ENCODE assay signal across 15 mouse cellular contexts in genomic region chr5:64102717-64103075, GRCm38 (mm10). TPM values are rescaled to one million over a fixed set of nuclear protein-coding genes. Genes with fewer than 3 reads are reported as not detected.
DNase-seq lines count a peak whose midpoint lies in the region; ATAC-seq lines count a peak whose summit lies in the region.
"Had no signal": no experiment of that assay in that cellular context is flagged by ENCODE, and none has a peak within 500 bp of the region (broad histone marks: within the 10 kb centered on the region; RNA-seq: fewer than 3 reads in every experiment).

No protein-coding gene starts in this region.

- no peaks in the 10 kb centered on the region; the same call in 1 of the 2 replicates for H3K4me1 ChIP-seq in liver, embryonic 16.5 days (ENCODE audit: control insufficient read depth, low read depth, low read length)
- H3K4me1 ChIP-seq: embryonic facial prominence, embryonic 12.5 days; forebrain, embryonic 12.5 days had no signal

- no peaks in the 10 kb centered on the region for H3K9me3 ChIP-seq in liver, embryonic 16.5 days (replicated peaks; ENCODE audit: control insufficient read depth, low read length)
- H3K9me3 ChIP-seq: embryonic facial prominence, embryonic 12.5 days; forebrain, embryonic 12.5 days had no signal

- ATAC-seq in activated CD4-positive, CD25-positive, alpha-beta regulatory T cell, adult 4 months = peak; percentile 83
- ATAC-seq in liver, embryonic 16.5 days (ENCODE audit: low read depth) = peak; percentile 39; the same call in 1 of the 2 replicates

- peak overlapping the region; percentile 9; the same call in 1 of the 2 replicates for H3K4me2 ChIP-seq in liver, embryonic 16.5 days (ENCODE audit: low read depth, low read length)
- H3K4me2 ChIP-seq: embryonic facial prominence, embryonic 12.5 days; forebrain, embryonic 12.5 days; lung, embryonic 14.5 days had no signal

- peaks cover 5% of the 10 kb centered on the region; the same call in 1 of the 2 replicates for H3K36me3 ChIP-seq in liver, embryonic 16.5 days (ENCODE audit: control insufficient read depth, insufficient read depth)

- WGBS in liver, embryonic 16.5 days (ENCODE audit: insufficient replicate concordance) = 11% methylated on average over 7 of the region's 7 CpGs

- H3K27ac ChIP-seq in liver, embryonic 16.5 days (ENCODE audit: low read length) = no peak overlapping the region
- H3K27ac ChIP-seq: embryonic facial prominence, embryonic 12.5 days; forebrain, embryonic 12.5 days had no signal

- H3K9ac ChIP-seq in liver, embryonic 16.5 days (ENCODE audit: low read depth, low read length) = no peak overlapping the region
- H3K9ac ChIP-seq: embryonic facial prominence, embryonic 12.5 days; forebrain, embryonic 12.5 days; lung, embryonic 14.5 days had no signal

- H3K27me3 ChIP-seq in liver, embryonic 16.5 days (ENCODE audit: control insufficient read depth, insufficient read depth, low read depth, low read length) = no peaks in the 10 kb centered on the region
- H3K27me3 ChIP-seq: embryonic facial prominence, embryonic 12.5 days; forebrain, embryonic 12.5 days had no signal

- peak; percentile 64 for DNase-seq in ES-CJ7 (ENCODE audit: low read depth, low spot score)
- DNase-seq in thymus, postnatal 0 days (ENCODE audit: low spot score) = peak; percentile 45
- no peak for DNase-seq in left cerebral cortex, adult 8-10 months (ENCODE audit: low spot score in 2 of 2)
- DNase-seq in frontal cortex, adult 2 months (ENCODE audit: extremely low spot score in 1 of 2, low spot score in 1 of 2) = no peak
- no peak for DNase-seq in ovary, postnatal 36 days (ENCODE audit: low spot score)
- DNase-seq: cerebellum, adult 8-10 months; gastrocnemius, postnatal 14 days; heart, postnatal 14 days; kidney, postnatal 14 days; midbrain, embryonic 14.5 days had no signal

- H3K4me3 ChIP-seq in liver, embryonic 16.5 days (ENCODE audit: low read depth, low read length) = no peak overlapping the region
- H3K4me3 ChIP-seq: embryonic facial prominence, embryonic 12.5 days; forebrain, embryonic 12.5 days had no signal

RNA-seq across cellular contexts. Expression of gene Pgm2, which starts 9.9 kb away (rescaled TPM):
- 10 to 100 TPM; 31.3 to 32.2 TPM for polyA plus RNA-seq in activated CD4-positive, CD25-positive, alpha-beta regulatory T cell, adult 4 months (2017; shearing (Covaris generic))
- 12.8 and 16.1 TPM in 2 replicates for polyA plus RNA-seq in liver, embryonic 16.5 days (2015; fragmentation: Nextera tagmentation; extraction: Ambion mirVana)
- 18.2 and 18.9 TPM in 2 replicates for polyA plus RNA-seq in thymus, postnatal 0 days (2015; fragmentation: Nextera tagmentation; extraction: Ambion mirVana)
- total RNA-seq in left cerebral cortex, adult 8-10 months (2022) = 10 to 100 TPM in 3 of 4 experiments, 1 to 10 TPM in 1; 9.2 to 12.4 (median 11.3) TPM
- 8.3 and 9.2 TPM in 2 replicates for polyA plus RNA-seq in frontal cortex, adult 2 months (2012; rRNA removed)

RNA-seq across cellular contexts. Expression of gene Tbc1d1, which starts 53.4 kb away (rescaled TPM):
- polyA plus RNA-seq in activated CD4-positive, CD25-positive, alpha-beta regulatory T cell, adult 4 months (2017; shearing (Covaris generic)) = 10 to 100 TPM; 36.6 to 37.7 TPM
- polyA plus RNA-seq in liver, embryonic 16.5 days (2015; fragmentation: Nextera tagmentation; extraction: Ambion mirVana) = 6.0 and 6.3 TPM in 2 replicates
- 16.4 and 18.5 TPM in 2 replicates for polyA plus RNA-seq in thymus, postnatal 0 days (2015; fragmentation: Nextera tagmentation; extraction: Ambion mirVana)
- total RNA-seq in left cerebral cortex, adult 8-10 months (2022) = 10 to 100 TPM; 15.2 to 19.7 (median 18.1) TPM
- 14.4 and 16.1 TPM in 2 replicates for polyA plus RNA-seq in frontal cortex, adult 2 months (2012; rRNA removed)

Comparison
In these comparisons a context has a peak if more than half of its experiments do, and no peak if none do; other contexts are left out.
1. DNase-seq: peak in ES-CJ7 (single experiment) and thymus, postnatal 0 days (single experiment); none in left cerebral cortex, adult 8-10 months (0 of 2), frontal cortex, adult 2 months (0 of 2) and ovary, postnatal 36 days (single experiment).